Mouse (Mus musculus) erythroblast, embryonic 14.5 days (primary cell): ENCODE measurements around the gene Stk40. TPM values are rescaled to one million over a fixed set of nuclear protein-coding genes. Genes with fewer than 3 reads are reported as not detected.

Source experiments
- H3K27me3 ChIP-seq: 2 replicates; pipeline ENCODE4 v1.6.1; 2012; ENCODE audit warnings: inconsistent platforms; ENCODE audit not compliant: control insufficient read depth
- H3K36me3 ChIP-seq: 2 replicates; pipeline ENCODE4 v1.6.1; 2012; ENCODE audit warnings: mild to moderate bottlenecking, inconsistent platforms; ENCODE audit not compliant: control insufficient read depth
- H3K4me1 ChIP-seq: 2 replicates; pipeline ENCODE4 v1.6.1; 2012; ENCODE audit warnings: inconsistent platforms; ENCODE audit not compliant: control insufficient read depth
- H3K4me3 ChIP-seq: replicated peaks from 2 replicates; pipeline ENCODE3; 2012; ENCODE audit warnings: moderate library complexity, mild to moderate bottlenecking, inconsistent platforms
- H3K9me3 ChIP-seq: 2 replicates; pipeline ENCODE4 v1.6.1; 2012; ENCODE audit warnings: low read length, inconsistent platforms, mixed read lengths; ENCODE audit not compliant: control insufficient read depth
- GATA1 ChIP-seq: IDR thresholded peaks from 2 replicates; pipeline ENCODE4 v1.6.1; 2012; ENCODE audit warnings: low read length, inconsistent platforms, mixed read lengths
- TAL1 ChIP-seq: IDR thresholded peaks from 3 replicates; pipeline ENCODE4 v1.6.1; 2012; ENCODE audit warnings: low read length, inconsistent platforms, mixed read lengths
- polyA plus RNA-seq: library from polyadenylated mRNA; stranded (reverse); fragments of >175 nt; gene quantifications from 2 replicates; pipeline ENCODE4 v1.2.3, GENCODE M21; 2012

Gene Stk40
- polyA plus RNA-seq = 4.2 and 4.6 TPM in 2 replicates

GRCm38 (mm10) chr4:126103590-126104068 is at the start of gene Stk40:
Gene Stk40, plus strand, starts transcription at chr4:126103957.
- peak within 1 kb of the TSS; percentile 85 for H3K4me3 ChIP-seq
- no peaks in the 10 kb centered on the region for H3K9me3 ChIP-seq
- no peak for TF ChIP-seq TAL1
- peak; percentile 85 for TF ChIP-seq GATA1
- peaks cover 28% of the 10 kb centered on the region for H3K36me3 ChIP-seq
- H3K4me1 ChIP-seq = peaks cover 75% of the 10 kb centered on the region
- H3K27me3 ChIP-seq = no peaks in the 10 kb centered on the region

- Histone ChIP-seq H3K9me3 (no peaks in the 10 kb centered on the region), H3K4me3 (peak overlapping the region; percentile 77), H3K36me3 (peaks cover 36% of the 10 kb centered on the region), H3K4me1 (peaks cover 31% of the 10 kb centered on the region), H3K27me3 (no peaks in the 10 kb centered on the region)
- peak; percentile 38 for TF ChIP-seq GATA1
- no peak for TF ChIP-seq TAL1
These were observed 46.3 kb upstream of the Stk40 start for GRCm38 (mm10) chr4:126057207-126058133.

GRCm38 (mm10) chr4:126058134-126058996 is 45.4 kb upstream of the Stk40 start, which contains the start of gene Oscp1:
Gene Oscp1, plus strand, starts transcription at chr4:126058565.
- no peak for TF ChIP-seq GATA1
- H3K4me1 ChIP-seq = peaks cover 31% of the 10 kb centered on the region
- peak within 1 kb of the TSS; percentile 77 for H3K4me3 ChIP-seq
- no peaks in the 10 kb centered on the region for H3K27me3 ChIP-seq
- no peaks in the 10 kb centered on the region for H3K9me3 ChIP-seq
- peaks cover 30% of the 10 kb centered on the region for H3K36me3 ChIP-seq

GRCm38 (mm10) chr4:126058997-126059362 is 44.8 kb upstream of the Stk40 start:
- Histone ChIP-seq H3K27me3 (no peaks in the 10 kb centered on the region), H3K4me3 (peak overlapping the region; percentile 77), H3K4me1 (peaks cover 31% of the 10 kb centered on the region), H3K36me3 (peaks cover 24% of the 10 kb centered on the region), H3K9me3 (no peaks in the 10 kb centered on the region)
- TF ChIP-seq GATA1 (no peak), TAL1 (no peak)

GRCm38 (mm10) chr4:126062856-126063255 is 40.9 kb upstream of the Stk40 start:
- H3K27me3 ChIP-seq = no peaks in the 10 kb centered on the region
- no peaks in the 10 kb centered on the region for H3K36me3 ChIP-seq
- H3K4me3 ChIP-seq = no peak overlapping the region
- H3K4me1 ChIP-seq = peaks cover 15% of the 10 kb centered on the region
- TF ChIP-seq TAL1 (no peak), GATA1 (no peak)
- no peaks in the 10 kb centered on the region for H3K9me3 ChIP-seq

- H3K27me3 ChIP-seq = no peaks in the 10 kb centered on the region
- no peaks in the 10 kb centered on the region for H3K36me3 ChIP-seq
- H3K9me3 ChIP-seq = no peaks in the 10 kb centered on the region
- no peaks in the 10 kb centered on the region for H3K4me1 ChIP-seq
- no peak overlapping the region for H3K4me3 ChIP-seq
- TF ChIP-seq GATA1 = no peak
- no peak for TF ChIP-seq TAL1
These were observed 38.5 kb upstream of the Stk40 start for GRCm38 (mm10) chr4:126065241-126065640.

GRCm38 (mm10) chr4:126067401-126068077 is 36.2 kb upstream of the Stk40 start:
- H3K4me3 ChIP-seq = no peak overlapping the region
- H3K4me1 ChIP-seq = no peaks in the 10 kb centered on the region
- no peaks in the 10 kb centered on the region for H3K9me3 ChIP-seq
- TF ChIP-seq TAL1 = no peak
- TF ChIP-seq GATA1 = no peak
- H3K27me3 ChIP-seq = no peaks in the 10 kb centered on the region
- no peaks in the 10 kb centered on the region for H3K36me3 ChIP-seq

GRCm38 (mm10) chr4:126068842-126069241 is 34.9 kb upstream of the Stk40 start:
- Histone ChIP-seq H3K36me3 (no peaks in the 10 kb centered on the region), H3K4me1 (no peaks in the 10 kb centered on the region), H3K27me3 (no peaks in the 10 kb centered on the region), H3K4me3 (no peak overlapping the region), H3K9me3 (no peaks in the 10 kb centered on the region)
- TF ChIP-seq GATA1 = no peak
- no peak for TF ChIP-seq TAL1
